Mouse (Mus musculus): ENCODE data around the gene Wnt1.
"Not testable (repeated sequence)": the region's sequence is repeated elsewhere in the genome, so short reads cannot be mapped to it uniquely, and the experiment has no call there.

Wnt1 gene

GRCm38 (mm10) chr15:98806071-98806808 lies 16.6 kb downstream of the Wnt1 start:
- DNase-seq (ENCODE audit: low read depth) = no peak

DNA sequence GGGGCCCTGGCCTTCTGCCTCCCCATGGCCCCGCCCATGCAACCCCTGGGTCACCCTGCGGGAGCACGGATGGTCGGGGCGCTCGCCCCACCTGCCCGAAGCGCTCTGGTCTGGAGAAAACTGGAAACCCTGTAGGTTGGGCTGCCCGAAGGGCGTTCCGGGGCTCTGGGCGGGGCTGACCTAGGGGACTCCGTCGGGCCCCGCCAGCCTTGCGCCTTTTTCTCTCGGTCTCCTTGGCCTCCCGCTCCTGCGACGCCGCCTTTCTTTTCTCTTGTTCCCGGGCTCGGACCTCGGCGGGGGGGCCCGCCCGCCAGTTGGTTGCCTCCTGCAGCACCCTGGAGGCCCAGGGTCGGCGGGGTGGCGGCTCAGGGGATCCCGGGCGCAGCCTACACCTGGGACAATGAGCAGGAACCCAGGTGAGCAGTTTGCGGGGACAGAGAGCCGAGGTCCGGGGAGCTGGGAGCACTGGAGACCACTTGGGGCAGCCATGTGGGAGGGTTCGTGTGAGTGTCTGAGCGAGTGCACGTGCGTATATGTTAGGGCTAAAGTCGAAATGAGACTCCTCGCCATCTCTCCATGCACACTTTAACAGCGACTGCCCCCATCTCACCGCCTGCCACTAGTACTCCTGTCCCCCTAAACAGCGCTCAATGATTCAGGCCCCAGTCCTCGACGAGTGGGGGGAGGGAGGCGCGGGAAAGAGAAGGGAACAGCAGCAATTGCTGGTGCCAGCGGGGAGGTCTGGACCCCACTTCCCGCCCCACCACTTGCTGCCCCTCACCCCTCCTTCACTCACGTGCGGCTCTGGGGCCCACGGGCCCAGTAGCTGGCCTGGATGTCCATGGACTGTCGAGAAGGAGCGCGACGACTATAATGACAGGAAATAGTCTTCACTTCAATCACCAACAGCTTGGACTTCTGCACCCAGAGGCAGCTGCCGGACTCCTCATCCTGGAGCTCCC lies 17.4 kb downstream of the Wnt1 start:
- peak; percentile 42 for DNase-seq (ENCODE audit: low read depth)

- DNase-seq (ENCODE audit: low read depth) = peak; percentile 83
Measured at GRCm38 (mm10) chr15:98807895-98808650, 18.4 kb downstream of the Wnt1 start.

DNA sequence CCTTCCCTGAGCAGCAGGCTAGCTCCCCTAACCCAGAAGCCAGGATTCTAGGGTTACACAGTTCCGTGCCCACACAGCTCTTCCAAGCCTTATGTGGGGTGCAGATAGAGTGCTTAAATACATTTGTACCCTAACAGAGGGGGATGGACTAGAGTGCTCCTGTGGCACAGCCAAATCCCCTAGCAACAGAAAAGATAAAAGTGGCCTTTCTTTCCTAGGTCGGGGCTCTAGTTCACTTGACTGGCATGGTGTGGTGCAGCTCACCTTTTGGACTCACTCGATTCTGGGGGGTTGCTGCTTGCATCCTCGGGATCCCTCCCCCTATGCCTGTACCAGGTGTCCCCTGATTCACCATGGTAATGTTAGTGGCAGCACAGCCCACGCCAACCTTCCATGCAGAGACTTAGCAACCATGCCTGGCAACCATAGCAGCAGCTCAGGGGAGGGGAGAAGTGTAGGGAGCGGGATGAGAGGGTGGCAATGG lies 19.0 kb downstream of the Wnt1 start:
- no peak for DNase-seq (ENCODE audit: low read depth)

- DNase-seq (ENCODE audit: low read depth) = no peak
Measured at GRCm38 (mm10) chr15:98809390-98809789, 19.7 kb downstream of the Wnt1 start, which contains the start of gene Ddn. Gene Ddn (minus strand): TSS chr15:98809490.

- DNase-seq (ENCODE audit: low read depth) = not testable (repeated sequence)
Measured at GRCm38 (mm10) chr15:98810212-98810611, 20.6 kb downstream of the Wnt1 start.

GRCm38 (mm10) chr15:98812741-98813424 lies 23.2 kb downstream of the Wnt1 start:
- DNase-seq (ENCODE audit: low read depth) = no peak

- DNase-seq (ENCODE audit: low read depth) = no peak
Measured at GRCm38 (mm10) chr15:98818171-98818570, 28.5 kb downstream of the Wnt1 start.

DNA sequence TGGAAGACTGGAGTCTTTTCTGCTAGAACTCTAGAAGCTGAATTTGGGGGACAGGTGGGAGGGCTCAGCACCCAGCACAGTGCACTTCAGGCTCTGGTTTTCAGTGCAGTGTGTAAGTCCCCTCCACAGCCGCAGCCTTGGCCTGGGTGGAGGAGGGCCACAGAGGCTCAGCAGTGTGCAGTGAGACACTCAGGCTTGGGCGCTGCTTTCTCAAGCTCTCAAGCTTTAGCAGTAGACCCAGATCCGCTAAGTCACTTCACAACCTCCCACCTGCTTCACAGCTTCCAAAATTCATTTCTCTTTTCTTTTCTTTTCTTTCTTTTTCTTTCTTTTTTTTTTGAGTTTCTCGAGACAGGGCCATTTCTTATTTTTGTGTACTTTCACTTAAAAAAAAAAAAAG lies 31.3 kb downstream of the Wnt1 start:
- DNase-seq (ENCODE audit: low read depth) = no peak

DNA sequence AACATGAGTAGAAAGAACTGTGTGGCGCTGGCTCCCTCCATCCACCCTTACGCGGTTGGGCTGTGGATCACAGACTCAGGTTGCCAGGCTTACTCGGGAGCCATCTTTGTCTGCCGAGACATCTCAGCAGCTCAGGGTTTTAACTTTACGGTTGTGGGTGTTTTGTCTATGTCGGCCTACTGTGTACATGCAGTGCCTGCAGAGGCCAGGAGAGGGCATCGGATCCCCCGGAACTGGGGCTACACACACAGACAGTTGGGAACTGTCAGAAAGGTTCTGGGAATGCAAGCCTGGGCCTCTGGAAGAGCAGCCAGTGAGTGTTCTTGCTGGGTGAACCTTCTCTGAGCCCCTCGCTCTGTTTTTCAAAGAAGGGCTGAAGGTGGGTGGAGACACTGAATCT lies 31.7 kb downstream of the Wnt1 start:
- peak; percentile 71 for DNase-seq (ENCODE audit: low read depth)

DNA sequence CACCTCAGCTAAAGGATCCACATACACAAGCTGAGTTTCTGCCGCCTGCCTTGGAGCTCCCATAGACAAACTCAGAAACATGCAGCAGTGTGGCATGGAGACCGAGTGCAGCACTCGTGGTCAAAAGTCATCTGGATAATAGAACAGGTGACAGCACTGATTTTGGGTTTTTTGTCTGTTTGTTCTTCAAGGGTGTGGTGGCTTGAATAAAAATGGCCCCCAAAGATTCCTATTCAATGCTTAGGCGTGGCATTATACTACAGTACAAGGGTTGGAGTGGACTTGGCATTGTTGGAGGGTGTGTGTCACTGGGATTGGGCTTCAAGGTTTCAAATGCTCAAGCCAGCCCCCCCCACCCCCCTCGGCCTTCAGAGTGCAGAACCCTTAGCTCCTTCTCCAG lies 32.5 kb downstream of the Wnt1 start:
- no peak for DNase-seq (ENCODE audit: low read depth)

DNA sequence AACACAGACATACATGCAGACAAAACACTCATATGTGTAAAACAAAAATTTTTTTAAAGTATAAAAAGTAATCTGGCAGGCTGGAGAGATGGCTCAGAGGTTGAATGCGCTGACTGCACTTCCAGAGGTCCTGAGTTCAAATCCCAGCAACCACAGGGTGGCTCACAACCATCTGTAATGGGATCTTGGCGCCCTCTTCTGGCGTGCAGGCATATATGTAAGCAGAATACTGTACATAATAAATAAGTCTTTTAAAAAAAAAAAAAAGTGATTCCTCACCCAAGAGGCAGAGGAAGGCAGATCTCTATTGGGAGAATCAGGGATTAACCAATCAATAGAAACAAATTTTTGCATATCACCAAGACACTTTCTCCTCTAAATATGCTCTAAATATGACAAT lies 33.8 kb downstream of the Wnt1 start:
- DNase-seq (ENCODE audit: low read depth) = peak; percentile 60

GRCm38 (mm10) chr15:98827611-98828011 lies 38.0 kb downstream of the Wnt1 start:
- DNase-seq (ENCODE audit: low read depth) = no peak

DNA sequence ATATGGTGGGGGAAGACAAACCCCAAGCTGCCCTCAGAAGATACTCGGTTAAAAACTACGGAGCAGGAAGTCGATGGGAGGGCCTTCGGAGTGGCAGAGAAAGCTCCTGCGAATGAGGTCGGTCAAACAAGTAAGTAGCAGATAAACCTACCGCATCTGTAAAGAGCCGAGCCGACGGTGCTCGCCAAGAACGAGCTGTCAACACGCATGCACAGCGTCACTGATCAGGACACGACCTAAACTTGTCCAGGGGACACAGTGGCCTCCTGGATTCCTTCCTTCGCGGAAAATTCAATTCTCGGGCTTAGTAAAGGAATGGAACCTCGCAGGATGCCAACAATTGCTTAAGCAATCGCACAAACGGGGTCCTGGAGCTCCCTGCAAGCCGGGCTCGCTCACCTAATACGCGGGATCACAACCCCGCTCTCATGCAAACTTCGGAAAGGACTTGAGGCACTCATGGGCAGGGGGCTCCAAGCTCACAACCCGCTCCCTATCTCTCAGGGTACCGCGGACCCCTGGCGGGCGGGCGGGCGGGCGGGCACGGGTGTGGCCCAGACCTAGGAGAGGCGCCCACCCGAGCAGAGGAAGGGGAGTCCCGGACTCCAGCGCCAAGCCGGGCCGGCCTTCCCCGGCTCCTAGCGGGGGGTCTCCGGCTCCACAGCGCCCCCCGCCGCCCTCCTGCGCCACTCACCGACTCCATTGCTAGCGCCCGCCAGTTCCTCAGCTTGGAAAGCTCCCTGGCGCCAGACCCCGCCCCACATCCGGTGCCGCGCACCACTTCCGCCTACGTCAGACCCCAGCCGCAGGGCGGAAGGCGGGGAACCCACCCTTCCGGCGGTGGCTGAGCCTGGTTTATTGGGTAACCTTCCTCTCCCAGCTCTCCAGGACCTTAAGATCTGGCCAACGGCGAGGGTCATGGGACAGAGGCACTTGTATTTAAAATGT lies 41.4 kb downstream of the Wnt1 start, which contains the start of gene Prkag1:
Prkag1 (minus strand) TSS at position 786 of the 948 bp plus-strand sequence.
- peak; percentile 97 for DNase-seq (ENCODE audit: low read depth)

- no peak for DNase-seq (ENCODE audit: low read depth)
Measured at GRCm38 (mm10) chr15:98831684-98832035, 42.0 kb downstream of the Wnt1 start.

GRCm38 (mm10) chr15:98832161-98833058 lies 42.8 kb downstream of the Wnt1 start:
- peak; percentile 81 for DNase-seq (ENCODE audit: low read depth)

GRCm38 (mm10) chr15:98833281-98833680 lies 43.6 kb downstream of the Wnt1 start:
- DNase-seq (ENCODE audit: low read depth) = no peak

DNA sequence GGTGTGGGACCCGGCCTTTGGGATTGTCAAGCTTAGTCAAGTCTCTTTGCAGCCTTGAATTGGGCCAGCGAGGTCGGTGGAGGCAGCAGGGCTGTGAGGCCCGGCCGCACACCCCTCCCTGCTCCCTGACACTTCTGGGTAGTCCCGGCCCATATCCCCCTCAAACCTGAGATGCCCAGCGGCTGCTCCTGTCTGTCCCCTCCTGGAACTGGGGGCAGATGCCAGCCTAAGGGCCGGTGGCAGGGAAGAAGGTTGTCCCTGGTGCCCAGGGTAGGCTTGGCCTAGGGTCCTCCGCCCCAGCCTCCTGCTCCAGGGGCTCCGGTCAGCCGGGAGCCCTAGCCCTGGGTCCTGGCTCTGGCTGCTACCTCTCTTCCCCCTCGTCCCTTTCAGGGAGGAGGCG lies 44.4 kb downstream of the Wnt1 start:
- DNase-seq (ENCODE audit: low read depth) = no peak

DNA sequence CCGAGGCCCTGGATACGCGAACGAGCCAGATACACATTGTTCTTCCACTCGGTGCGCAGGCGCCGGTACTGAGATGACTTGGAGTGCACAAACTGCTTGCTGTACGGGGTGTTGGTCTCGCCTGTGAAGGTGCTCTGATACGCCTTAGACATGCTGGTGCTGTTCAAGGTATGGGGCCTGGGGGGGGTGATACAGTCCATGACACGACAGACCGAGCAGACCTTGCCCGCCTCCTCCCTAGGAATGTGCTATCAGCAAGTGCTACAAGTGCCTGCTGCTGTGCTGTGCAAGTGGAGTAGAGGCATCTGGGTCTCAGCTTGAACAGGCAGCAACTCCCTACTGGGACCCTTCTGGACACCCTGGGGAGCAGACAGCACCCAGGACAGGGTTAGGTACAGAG lies 45.6 kb downstream of the Wnt1 start:
- no peak for DNase-seq (ENCODE audit: low read depth)
